Mouse (Mus musculus) cerebellum, adult 2 months (tissue): ENCODE measurements at regions not wholly inside any gene's neighbourhood (a gene's known extent, or its start where the extent isn't known, plus 50 kb on each side); places are given as distances from the start of the nearest gene placed in this dataset.

ENCODE experiments used
- CTCF ChIP-seq: fragments of 200-500 bp; IDR thresholded peaks from 2 replicates; pipeline ENCODE4 v1.5.1; 2011; ENCODE audit warnings: low read depth, mild to moderate bottlenecking, control low read depth, low read length, moderate library complexity, borderline replicate concordance; ENCODE audit not compliant: insufficient read depth
- POLR2A ChIP-seq: fragments of 200-500 bp; IDR thresholded peaks from 2 replicates; pipeline ENCODE4 v1.6.1; 2011; ENCODE audit warnings: low read length, control low read depth, borderline replicate concordance; ENCODE audit not compliant: insufficient read depth

- TF ChIP-seq POLR2A (no peak), CTCF (no peak)
Measured at GRCm38 (mm10) chr15:96752719-96753118, 53.2 kb upstream of the Slc38a2 start.
